Mouse (Mus musculus): ENCODE data around the gene Cd24a.

- peak; percentile 50 for TF ChIP-seq CTCF (IDR thresholded peaks at IDR 0.05; ENCODE audit: low read depth)
- TF ChIP-seq EP300 (IDR thresholded peaks at IDR 0.05; ENCODE audit: low read depth): no peak
These were observed 17.3 kb upstream of the Cd24a start for GRCm38 (mm10) chr10:43560765-43561164.
